Mouse (Mus musculus) adrenal gland (tissue): ENCODE results near the gene Trim3.

Source experiments
- intact Hi-C: fragments of 180-260 bp; cut with DNase I; formaldehyde crosslinking; loops from one replicate; pipeline ENCODE4 v1.15.1; 2025

Gene Trim3

GRCm38 (mm10) chr7:105615720-105616119, 17.7 kb downstream of the Trim3 start:
- intact Hi-C loops = no loop called here

DNA sequence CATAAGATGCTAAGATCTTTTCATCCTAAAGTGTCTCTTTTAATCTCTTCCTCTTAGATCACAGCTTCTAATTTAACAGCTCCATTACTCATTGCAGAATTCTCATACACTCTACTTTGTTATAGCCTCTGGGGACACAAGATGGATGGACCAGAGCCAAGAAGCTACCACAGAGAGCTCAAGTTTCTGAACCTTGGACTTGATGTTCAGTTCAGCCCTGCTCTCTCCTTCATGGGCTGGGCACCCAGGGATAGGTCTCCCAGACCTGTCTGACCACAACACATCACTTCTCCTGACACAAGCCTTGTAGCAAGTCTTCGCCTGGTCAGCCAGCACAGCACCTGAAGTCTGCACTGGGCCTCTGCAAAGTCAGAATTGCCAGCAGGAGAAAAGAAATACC, 19.0 kb downstream of the Trim3 start:
- intact Hi-C loops = no loop called here

DNA sequence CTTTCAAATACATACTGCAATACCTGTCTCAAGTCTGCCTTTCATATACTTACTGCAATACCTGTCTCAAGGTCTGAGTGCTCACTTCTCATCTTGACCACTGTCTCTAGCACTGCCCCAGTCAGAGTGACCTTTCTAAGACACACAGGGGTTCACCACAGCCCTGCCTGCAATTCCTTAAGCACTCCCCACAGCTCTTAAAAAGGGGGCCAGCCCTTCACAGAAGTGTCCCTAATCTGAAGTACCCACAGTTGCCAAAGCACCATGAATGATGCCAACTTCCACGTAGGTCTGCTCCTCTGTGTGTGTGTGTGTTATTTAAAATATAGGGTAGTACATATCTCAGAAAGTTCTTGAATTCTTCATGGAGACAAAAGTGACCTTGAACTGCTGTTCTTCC, 21.6 kb downstream of the Trim3 start:
- intact Hi-C loops = no loop called here

DNA sequence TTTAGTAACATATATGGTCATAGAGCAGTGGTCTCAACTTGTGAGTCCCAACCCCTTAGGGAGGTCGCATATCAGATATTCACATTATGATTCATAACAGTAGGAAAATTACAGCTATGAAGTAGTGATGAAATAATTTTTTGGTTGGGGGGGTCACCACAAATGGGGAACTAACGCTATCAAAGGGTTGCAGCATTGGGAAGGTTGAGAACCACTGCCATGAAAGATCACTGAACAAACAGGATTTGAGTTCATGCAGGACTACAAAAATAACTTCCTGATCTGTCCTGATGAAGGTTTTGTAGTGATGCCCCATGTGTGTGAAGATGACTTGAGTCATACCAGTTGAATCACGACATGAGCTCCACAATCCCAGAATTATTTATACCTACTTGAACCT, 24.9 kb downstream of the Trim3 start:
- intact Hi-C loops = no loop called here

- intact Hi-C loops = loop anchor here (1.0 to 5.0 kb wide), 2 partner anchors 51 to 69 kb away; partner anchors contain the start of gene Smpd1
Measured at GRCm38 (mm10) chr7:105602860-105603623, 30.3 kb downstream of the Trim3 start.

DNA sequence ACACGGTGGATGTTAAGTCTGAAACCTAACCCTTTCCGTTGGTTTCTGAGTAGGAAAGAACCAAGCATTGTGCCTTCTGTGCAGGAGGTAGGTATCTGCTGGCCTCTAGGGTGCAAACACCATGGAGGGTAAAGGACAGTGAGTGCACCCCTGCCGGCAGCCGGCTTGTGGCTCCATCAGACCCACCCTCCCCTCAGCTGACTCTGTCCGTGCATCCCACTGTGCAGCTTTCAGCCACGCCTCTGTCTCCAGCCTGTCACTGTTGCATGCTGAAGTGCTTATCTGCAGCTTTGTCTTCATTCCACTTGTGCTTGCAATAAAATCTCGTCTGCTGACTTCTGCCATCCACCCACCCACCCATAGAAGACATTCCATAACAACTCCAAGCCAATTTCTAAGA, 43.3 kb downstream of the Trim3 start:
- intact Hi-C loops = no loop called here

- intact Hi-C loops = no loop called here
Measured at GRCm38 (mm10) chr7:105588325-105588912, 45.0 kb downstream of the Trim3 start.

DNA sequence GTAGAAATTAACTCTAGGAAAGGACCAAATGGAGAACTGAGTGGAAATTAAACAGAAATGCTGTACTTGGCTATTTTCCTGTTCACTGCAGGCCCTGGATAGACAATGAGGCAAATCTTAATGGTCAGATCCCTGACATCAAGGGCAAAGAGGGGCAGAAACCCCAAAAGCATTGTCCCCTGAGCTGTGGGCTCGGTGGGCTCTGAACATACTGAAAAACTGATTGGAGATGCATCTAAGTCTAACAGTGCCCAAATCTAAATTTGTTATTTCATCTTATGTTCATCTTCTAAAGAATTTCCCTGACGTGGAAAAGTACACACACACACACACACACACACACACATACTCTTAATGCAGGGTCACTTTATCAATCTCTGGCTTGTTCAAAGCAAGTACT, 51.4 kb downstream of the Trim3 start:
- intact Hi-C loops = no loop called here

GRCm38 (mm10) chr7:105581094-105581703, 52.2 kb downstream of the Trim3 start, which contains the start of gene Apbb1:
Gene Apbb1 (minus strand): TSS chr7:105581653.
- intact Hi-C loops = no loop called here

DNA sequence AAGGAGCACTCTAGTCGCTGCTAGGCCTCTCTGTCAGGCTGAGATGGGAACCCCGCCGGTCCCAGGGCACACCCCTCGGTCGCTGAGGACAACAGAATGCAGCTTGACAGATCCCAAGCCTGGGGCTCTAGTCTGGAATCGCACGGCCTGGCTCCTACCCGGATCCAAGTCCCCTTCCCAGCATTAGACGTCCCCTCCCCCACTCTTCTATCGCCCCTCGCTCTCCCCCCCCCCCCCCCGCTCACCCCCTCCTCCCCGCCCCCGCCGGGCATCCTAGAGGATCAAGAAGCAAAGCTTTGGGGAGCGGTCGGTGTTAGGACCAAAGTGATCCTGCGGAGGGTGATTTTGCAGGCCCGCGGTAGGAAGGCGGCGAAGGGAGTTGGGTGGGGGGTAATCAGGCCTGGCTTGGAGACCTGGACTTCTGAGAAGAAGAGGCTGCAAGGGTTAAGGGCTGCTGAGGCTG, 52.7 kb downstream of the Trim3 start:
- intact Hi-C loops = no loop called here

DNA sequence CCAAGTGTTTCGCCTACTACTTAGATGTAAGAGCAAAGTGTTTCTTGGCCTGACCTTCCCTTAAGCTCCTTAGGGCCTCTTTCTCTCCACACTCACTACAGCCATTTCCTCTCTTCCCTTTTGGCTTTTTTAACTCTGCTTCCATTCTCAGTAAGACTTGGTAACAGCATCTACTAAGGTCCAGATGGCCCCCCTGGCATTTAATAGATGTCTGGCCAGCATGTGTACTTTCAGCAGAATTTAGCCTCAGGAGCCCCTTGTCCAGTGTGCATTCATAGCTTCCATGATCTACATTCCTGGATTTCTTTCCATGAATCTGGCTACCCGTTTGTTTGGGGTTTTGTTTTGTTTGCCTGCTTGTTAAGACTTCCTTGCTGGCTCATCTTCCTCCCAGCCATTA, 54.9 kb downstream of the Trim3 start:
- intact Hi-C loops = no loop called here

GRCm38 (mm10) chr7:105577377-105577871, 55.9 kb downstream of the Trim3 start:
- intact Hi-C loops = no loop called here

- intact Hi-C loops = no loop called here
Measured at GRCm38 (mm10) chr7:105576166-105576748, 57.1 kb downstream of the Trim3 start.

- intact Hi-C loops = no loop called here
Measured at GRCm38 (mm10) chr7:105574537-105574936, 58.8 kb downstream of the Trim3 start.

- intact Hi-C loops = no loop called here
Measured at GRCm38 (mm10) chr7:105572949-105573348, 60.4 kb downstream of the Trim3 start.

GRCm38 (mm10) chr7:105570756-105571155, 62.6 kb downstream of the Trim3 start:
- intact Hi-C loops = no loop called here

- intact Hi-C loops = no loop called here
Measured at GRCm38 (mm10) chr7:105569512-105570496, 63.6 kb downstream of the Trim3 start.

GRCm38 (mm10) chr7:105568988-105569471, 64.3 kb downstream of the Trim3 start:
- intact Hi-C loops = no loop called here

- intact Hi-C loops = no loop called here
Measured at GRCm38 (mm10) chr7:105568583-105568982, 64.8 kb downstream of the Trim3 start.

- intact Hi-C loops = no loop called here
Measured at GRCm38 (mm10) chr7:105565071-105565836, 68.1 kb downstream of the Trim3 start.
